Mouse (Mus musculus): Measurements from ENCODE around the gene Gpr62. TPM values are rescaled to one million over a fixed set of nuclear protein-coding genes. Genes with fewer than 3 reads are reported as not detected.
A peak's percentile ranks its signal among the peaks of the same experiment; 100 is the strongest.

Gene Gpr62
- polyA plus RNA-seq, 1 experiment from 2014 or later, result 0.15 TPM

DNA sequence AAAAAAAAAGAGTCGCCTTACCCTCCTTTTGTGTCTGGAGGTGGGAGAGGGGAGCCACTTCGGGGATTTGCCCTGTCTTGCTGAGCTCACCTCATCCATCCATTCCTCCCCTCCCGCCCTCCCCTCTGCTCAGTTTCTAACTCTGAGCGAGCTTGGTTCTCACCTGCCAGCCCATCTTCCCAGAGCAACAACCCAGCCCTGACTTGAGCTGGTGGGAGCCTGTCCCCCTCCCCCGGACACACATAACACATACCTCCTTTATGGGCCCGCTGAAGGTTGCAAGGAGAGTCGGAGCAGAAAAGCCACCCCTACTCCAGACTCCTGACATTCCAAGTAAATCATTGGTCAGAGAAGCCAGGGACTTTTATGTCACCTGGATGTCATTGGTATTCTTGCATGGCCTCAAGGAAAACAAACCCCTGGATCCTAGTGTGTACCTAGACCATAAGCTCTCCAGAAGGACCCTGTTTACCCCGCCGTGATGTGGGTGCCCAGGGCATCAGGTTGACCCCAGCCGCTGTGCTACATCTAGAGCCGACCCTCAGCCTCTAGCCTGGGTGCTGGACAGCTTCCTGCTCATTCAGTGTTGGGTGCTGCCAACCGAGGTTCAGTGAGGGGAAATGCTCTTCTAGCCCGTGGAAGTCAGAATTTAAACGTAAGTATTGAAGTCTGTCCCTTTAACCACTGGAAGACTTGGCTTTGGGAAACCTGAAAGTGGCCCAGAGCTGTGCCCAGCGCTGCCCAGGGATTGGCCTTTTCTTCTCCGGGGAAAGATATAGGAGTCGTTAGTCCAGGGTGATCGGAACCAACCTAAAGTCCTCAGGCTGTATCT is 44.5 kb downstream of the Gpr62 start:
- TF ChIP-seq EP300 (optimal IDR thresholded peaks at IDR 0.05) (no peak), CTCF (IDR thresholded peaks at IDR 0.05; ENCODE audit: low read depth) (no peak)
- WGBS, result 14% methylated on average over 18 of the region's 18 CpGs
- ATAC-seq (ENCODE audit: low FRiP score, low TSS enrichment), result peak; percentile 27
- Histone ChIP-seq H3K27ac (replicated peaks) (no peak overlapping the region), H3K4me1 (replicated peaks; ENCODE audit: control insufficient read depth, insufficient read depth) (0 out of 2 replicates have a peak, but pooled peaks cover 2% of the 10 kb centered on the region), H3K9me3 (ENCODE audit: control insufficient read depth, low read length) (no peaks in the 10 kb centered on the region), H3K27me3 (ENCODE audit: control insufficient read depth, insufficient read depth, low read length) (no peaks in the 10 kb centered on the region), H3K36me3 (ENCODE audit: control insufficient read depth, insufficient read depth, low read length) (no peaks in the 10 kb centered on the region), H3K9ac (ENCODE audit: low read length) (no peak overlapping the region), H3K4me3 (ENCODE audit: low read depth, low read length) (no peak overlapping the region), H3K4me2 (replicated peaks; ENCODE audit: low read depth) (peak overlapping the region; percentile 40)
- DNase-seq (ENCODE audit: low spot score), result no peak

DNA sequence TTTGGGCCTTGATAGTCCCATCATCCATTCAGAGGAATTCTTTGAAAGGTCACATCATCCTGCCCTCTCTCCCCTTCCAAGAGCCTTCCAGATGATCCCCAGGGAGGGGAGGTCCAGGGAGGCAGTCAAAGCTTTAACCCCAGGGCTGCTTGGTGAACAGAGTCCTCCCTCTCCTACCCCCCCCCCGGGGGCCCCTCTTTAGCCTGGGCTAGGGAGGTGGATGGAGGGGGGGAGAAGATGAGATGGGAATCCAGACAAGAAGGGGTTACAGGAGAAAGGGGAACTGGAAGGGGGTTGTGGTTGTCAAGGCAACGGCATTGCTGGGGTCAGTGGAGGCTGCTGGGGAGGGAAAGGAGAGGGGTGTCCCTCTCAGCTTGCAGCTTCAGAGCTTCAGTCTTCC is 45.1 kb downstream of the Gpr62 start:
- ATAC-seq (ENCODE audit: low FRiP score, low TSS enrichment), result no peak
- Histone ChIP-seq H3K4me1 (replicated peaks; ENCODE audit: control insufficient read depth, insufficient read depth) (0 out of 2 replicates have a peak, but pooled peaks cover 2% of the 10 kb centered on the region), H3K9ac (ENCODE audit: low read length) (peak overlapping the region; percentile 27; the same call in 1 of the 2 replicates), H3K36me3 (ENCODE audit: control insufficient read depth, insufficient read depth, low read length) (no peaks in the 10 kb centered on the region), H3K4me3 (ENCODE audit: low read depth, low read length) (no peak overlapping the region), H3K27ac (replicated peaks) (no peak overlapping the region), H3K9me3 (ENCODE audit: control insufficient read depth, low read length) (no peaks in the 10 kb centered on the region), H3K4me2 (replicated peaks; ENCODE audit: low read depth) (no peak overlapping the region), H3K27me3 (ENCODE audit: control insufficient read depth, insufficient read depth, low read length) (no peaks in the 10 kb centered on the region)
- TF ChIP-seq EP300 (optimal IDR thresholded peaks at IDR 0.05), result no peak
- TF ChIP-seq CTCF (IDR thresholded peaks at IDR 0.05; ENCODE audit: low read depth), result no peak
- WGBS, result 0% methylated on average over 2 of the region's 2 CpGs
- DNase-seq (ENCODE audit: low spot score), result no peak

DNA sequence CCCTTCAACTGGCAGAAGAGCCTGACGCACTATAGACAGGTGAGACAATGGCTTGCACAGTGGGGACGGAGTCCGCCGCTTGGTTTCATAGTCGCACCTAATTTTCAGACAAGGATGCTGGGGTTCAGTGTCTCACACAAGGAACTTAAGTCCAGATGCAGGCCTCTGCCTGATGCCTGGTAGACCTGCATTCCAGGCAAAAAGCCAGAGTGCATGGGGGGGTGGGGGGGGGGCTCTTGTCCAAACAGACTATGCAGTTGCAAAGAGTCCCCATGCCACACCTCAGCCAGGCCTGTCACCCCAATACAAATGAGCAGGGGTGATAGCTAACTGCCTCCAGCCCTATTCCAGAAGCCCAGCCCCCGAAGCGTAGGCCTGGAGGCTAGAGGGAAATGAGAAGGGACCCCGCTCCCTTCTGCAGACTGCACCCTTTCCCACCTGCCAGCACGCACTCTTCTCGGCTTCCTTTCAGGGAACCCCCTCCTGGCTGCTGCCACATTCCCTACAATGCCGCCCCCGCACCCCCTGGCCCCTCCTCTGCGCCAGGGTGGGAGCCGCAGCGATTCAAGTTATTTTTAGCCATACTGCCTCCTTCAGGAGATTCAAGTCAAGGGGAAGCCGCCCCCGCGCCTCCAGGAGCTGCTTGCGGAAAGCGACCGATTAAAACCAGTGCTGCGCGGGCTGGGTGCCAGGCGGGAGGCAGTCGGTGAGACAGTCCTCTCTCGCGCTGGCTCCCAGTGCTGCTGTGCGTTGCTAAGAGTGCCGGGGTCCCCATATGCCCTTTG is 47.7 kb downstream of the Gpr62 start:
- H3K27ac ChIP-seq (replicated peaks), result no peak overlapping the region

DNA sequence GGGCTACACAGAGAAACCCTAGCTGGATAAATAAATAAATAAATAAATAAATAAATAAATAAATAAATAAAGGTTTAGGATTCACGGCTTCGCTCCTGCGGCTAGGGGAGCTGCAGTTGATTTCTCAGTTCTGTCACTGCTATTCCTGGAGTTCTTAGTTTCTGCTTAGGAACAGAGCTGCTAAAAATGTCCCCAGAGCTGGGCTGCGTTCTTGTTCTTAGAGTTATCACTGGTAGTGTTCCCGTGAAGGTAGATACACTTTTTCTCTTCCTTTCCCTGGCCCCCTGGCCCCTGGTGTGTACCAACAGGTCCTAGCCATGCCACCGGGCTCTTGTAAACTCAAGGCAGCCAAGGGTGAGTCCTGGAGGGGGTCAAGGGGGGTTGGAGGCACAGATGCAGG is 48.9 kb downstream of the Gpr62 start:
- WGBS, result 89% methylated on average over 6 of the region's 6 CpGs
- no peaks in the 10 kb centered on the region for H3K36me3 ChIP-seq (ENCODE audit: control insufficient read depth, insufficient read depth, low read length)
- no peak overlapping the region for H3K4me2 ChIP-seq (replicated peaks; ENCODE audit: low read depth)
- H3K4me1 ChIP-seq (replicated peaks; ENCODE audit: control insufficient read depth, insufficient read depth), result 0 out of 2 replicates have a peak, but pooled peaks cover 2% of the 10 kb centered on the region
- H3K27ac ChIP-seq (replicated peaks), result no peak overlapping the region
- H3K9me3 ChIP-seq (ENCODE audit: control insufficient read depth, low read length), result no peaks in the 10 kb centered on the region
- H3K4me3 ChIP-seq (ENCODE audit: low read depth, low read length), result no peak overlapping the region
- DNase-seq (ENCODE audit: low spot score), result no peak
- TF ChIP-seq CTCF (IDR thresholded peaks at IDR 0.05; ENCODE audit: low read depth), result no peak
- TF ChIP-seq EP300 (optimal IDR thresholded peaks at IDR 0.05), result no peak
- no peaks in the 10 kb centered on the region for H3K27me3 ChIP-seq (ENCODE audit: control insufficient read depth, insufficient read depth, low read length)
- ATAC-seq (ENCODE audit: low FRiP score, low TSS enrichment), result no peak
- no peak overlapping the region for H3K9ac ChIP-seq (ENCODE audit: low read length)

More for the DNA sequence above, 47.7 kb downstream of the Gpr62 start:
- Histone ChIP-seq H3K4me1 (replicated peaks; ENCODE audit: control insufficient read depth, insufficient read depth) (0 out of 2 replicates have a peak, but pooled peaks cover 2% of the 10 kb centered on the region), H3K4me3 (ENCODE audit: low read depth, low read length) (peak overlapping the region; percentile 20), H3K9me3 (ENCODE audit: control insufficient read depth, low read length) (no peaks in the 10 kb centered on the region), H3K36me3 (ENCODE audit: control insufficient read depth, insufficient read depth, low read length) (no peaks in the 10 kb centered on the region), H3K4me2 (replicated peaks; ENCODE audit: low read depth) (peak overlapping the region; percentile 59), H3K9ac (ENCODE audit: low read length) (peak overlapping the region; percentile 51), H3K27me3 (ENCODE audit: control insufficient read depth, insufficient read depth, low read length) (no peaks in the 10 kb centered on the region)
- WGBS, result 13% methylated on average over 29 of the region's 29 CpGs
- TF ChIP-seq CTCF (IDR thresholded peaks at IDR 0.05; ENCODE audit: low read depth), result peak; percentile 63
- TF ChIP-seq EP300 (optimal IDR thresholded peaks at IDR 0.05), result no peak
- peak; percentile 68 for ATAC-seq (ENCODE audit: low FRiP score, low TSS enrichment)
- DNase-seq (ENCODE audit: low spot score), result peak; percentile 81

Other genes starting within 250 kb of the Gpr62 start
- gene Tlr9, start 243.3 kb downstream of the Gpr62 start, polyA plus RNA-seq (2015; fragmentation: Nextera tagmentation; extraction: Ambion mirVana), result 0.05 and 0.07 TPM in 2 replicates
- gene Alas1, start 217.3 kb downstream of the Gpr62 start, polyA plus RNA-seq (2015; fragmentation: Nextera tagmentation; extraction: Ambion mirVana), result 145 and 152 TPM in 2 replicates
- 13.0 and 13.3 TPM in 2 replicates for gene Poc1a, start 184.9 kb downstream of the Gpr62 start, polyA plus RNA-seq (2015; fragmentation: Nextera tagmentation; extraction: Ambion mirVana)
- gene Dusp7, start 97.3 kb downstream of the Gpr62 start, polyA plus RNA-seq (2015; fragmentation: Nextera tagmentation; extraction: Ambion mirVana), result 12.3 and 12.7 TPM in 2 replicates
- 810 and 847 TPM in 2 replicates for gene Rpl29, start 36.5 kb downstream of the Gpr62 start, polyA plus RNA-seq (2015; fragmentation: Nextera tagmentation; extraction: Ambion mirVana)
- gene Acy1, start 27.6 kb downstream of the Gpr62 start, polyA plus RNA-seq (2015; fragmentation: Nextera tagmentation; extraction: Ambion mirVana), result 20.7 and 23.9 TPM in 2 replicates
- gene Abhd14b, start 18.5 kb downstream of the Gpr62 start, polyA plus RNA-seq (2015; fragmentation: Nextera tagmentation; extraction: Ambion mirVana), result 39.0 and 46.0 TPM in 2 replicates
- gene Abhd14a, start 18.3 kb downstream of the Gpr62 start, polyA plus RNA-seq (2015; fragmentation: Nextera tagmentation; extraction: Ambion mirVana), result 23.1 and 23.2 TPM in 2 replicates
- 16.8 and 20.3 TPM in 2 replicates for gene Pcbp4, start 12.6 kb downstream of the Gpr62 start, polyA plus RNA-seq (2015; fragmentation: Nextera tagmentation; extraction: Ambion mirVana)
- gene Rrp9, start 10.0 kb upstream of the Gpr62 start, polyA plus RNA-seq (2015; fragmentation: Nextera tagmentation; extraction: Ambion mirVana), result 22.4 and 23.3 TPM in 2 replicates
- gene Parp3, start 11.0 kb upstream of the Gpr62 start, polyA plus RNA-seq (2015; fragmentation: Nextera tagmentation; extraction: Ambion mirVana), result 5.8 TPM in 2 replicates
- not detected in 2 replicates for gene Iqcf1, start 34.0 kb upstream of the Gpr62 start, polyA plus RNA-seq (2015; fragmentation: Nextera tagmentation; extraction: Ambion mirVana)
- gene Iqcf5, start 48.6 kb upstream of the Gpr62 start, polyA plus RNA-seq (2015; fragmentation: Nextera tagmentation; extraction: Ambion mirVana), result not detected in 2 replicates
- not detected in 2 replicates for gene Iqcf3, start 95.7 kb upstream of the Gpr62 start, polyA plus RNA-seq (2015; fragmentation: Nextera tagmentation; extraction: Ambion mirVana)
- not detected in 2 replicates for gene Iqcf4, start 105.1 kb upstream of the Gpr62 start, polyA plus RNA-seq (2015; fragmentation: Nextera tagmentation; extraction: Ambion mirVana)
- not detected in 2 replicates for gene Iqcf6, start 160.6 kb upstream of the Gpr62 start, polyA plus RNA-seq (2015; fragmentation: Nextera tagmentation; extraction: Ambion mirVana)
- 0.11 TPM in 1 of 2 replicates, not detected in the other for gene Grm2, start 190.1 kb upstream of the Gpr62 start, polyA plus RNA-seq (2015; fragmentation: Nextera tagmentation; extraction: Ambion mirVana)
- gene Tex264, start 220.0 kb upstream of the Gpr62 start, polyA plus RNA-seq (2015; fragmentation: Nextera tagmentation; extraction: Ambion mirVana), result 79.7 and 87.8 TPM in 2 replicates

All from stomach, postnatal 0 days (tissue).